Mouse (Mus musculus): ENCODE results near the gene Rnf220.

DNA sequence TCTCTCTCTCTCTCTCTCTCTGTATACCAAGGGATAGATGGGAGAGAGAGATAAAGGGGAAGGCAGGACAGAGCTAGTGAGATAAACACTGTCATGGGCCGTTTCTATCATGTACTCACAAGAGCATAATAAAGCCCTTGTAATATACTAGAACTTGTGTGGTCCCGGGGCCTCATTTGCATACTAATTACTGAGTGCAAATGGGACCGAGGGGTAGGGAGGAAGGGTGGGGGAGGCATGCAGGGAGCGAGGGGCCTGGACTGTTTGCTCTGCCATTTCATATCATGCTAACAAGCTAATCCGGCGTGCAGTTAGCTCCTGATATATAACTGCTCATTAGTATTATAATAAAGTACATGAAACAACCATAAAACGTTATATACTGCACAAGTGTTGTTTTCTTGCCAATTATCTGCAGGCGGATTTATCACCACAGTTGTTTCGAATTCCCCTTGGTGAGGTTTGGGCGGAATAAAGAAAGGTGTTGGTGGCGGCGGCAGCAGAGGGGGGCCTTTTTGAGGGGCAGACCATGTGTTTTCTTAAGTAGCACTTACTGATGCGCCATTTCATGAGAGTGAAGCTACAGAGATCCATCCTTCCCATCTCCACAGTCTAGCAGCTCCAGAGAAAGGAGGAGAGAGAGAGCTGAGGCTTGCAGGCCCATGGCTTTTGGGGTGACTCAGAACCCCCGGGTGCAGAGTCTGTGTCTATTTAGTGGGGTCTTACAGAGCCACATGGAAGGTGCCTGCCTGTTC lies 116.9 kb downstream of the Rnf220 start:
- TF ChIP-seq POLR2A (IDR thresholded peaks at IDR 0.05; ENCODE audit: extremely low read depth, insufficient read depth, low read length) (no peak), CTCF (IDR thresholded peaks at IDR 0.05; ENCODE audit: low read depth, low read length) (no peak)

Data from liver, adult 2 months (tissue).